Comparison of ENCODE assay signal across 19 mouse cellular contexts in genomic region chr5:137915550-137915949, GRCm38 (mm10). TPM values are rescaled to one million over a fixed set of nuclear protein-coding genes. Genes with fewer than 3 reads are reported as not detected.
A peak's percentile ranks its signal among the peaks of the same experiment; 100 is the strongest.
DNase-seq lines count a peak whose midpoint lies in the region; ATAC-seq lines count a peak whose summit lies in the region.
"Had no signal": no experiment of that assay in that cellular context is flagged by ENCODE, and none has a peak within 500 bp of the region (broad histone marks: within the 10 kb centered on the region; RNA-seq: fewer than 3 reads in every experiment).

No protein-coding gene starts in this region.

- H3K4me1 ChIP-seq in forebrain, embryonic 12.5 days, result no peaks in the 10 kb centered on the region

- no peaks in the 10 kb centered on the region for H3K27me3 ChIP-seq in forebrain, embryonic 12.5 days

- H3K36me3 ChIP-seq in forebrain, embryonic 12.5 days (replicated peaks), result no peaks in the 10 kb centered on the region

- no peak overlapping the region for H3K4me3 ChIP-seq in forebrain, embryonic 12.5 days (replicated peaks)

- no peak overlapping the region for H3K9ac ChIP-seq in forebrain, embryonic 12.5 days
- H3K9ac ChIP-seq: liver, embryonic 14.5 days had no signal

- ATAC-seq in forebrain, embryonic 12.5 days (ENCODE audit: low FRiP score), result no peak

- H3K4me2 ChIP-seq in forebrain, embryonic 12.5 days, result no peak overlapping the region
- H3K4me2 ChIP-seq: heart, embryonic 11.5 days had no signal

- no peak overlapping the region for H3K27ac ChIP-seq in forebrain, embryonic 12.5 days
- H3K27ac ChIP-seq: liver, embryonic 14.5 days had no signal

- peak; percentile 3 to 4 for DNase-seq in heart, adult 18-20 months
- DNase-seq in heart, adult 8-10 months (ENCODE audit: low spot score), result no peak
- DNase-seq in urinary bladder, postnatal 14 days (ENCODE audit: low spot score), result peak; percentile 5
- DNase-seq in urinary bladder, adult 18-20 months (ENCODE audit: low spot score in 2 of 2), result no peak
- DNase-seq in kidney, adult 9 months, result peak; percentile 95
- no peak for DNase-seq in embryo, embryonic 10 days (ENCODE audit: low spot score)
- no peak for DNase-seq in B cell, adult 2 months
- DNase-seq: heart, postnatal 4 days; left cerebral cortex, postnatal 4 days; right cerebral cortex, postnatal 4 days had no signal

- H3K9me3 ChIP-seq in forebrain, embryonic 12.5 days, result no peaks in the 10 kb centered on the region

- 78% methylated on average over 6 of the region's 6 CpGs for WGBS in forebrain, embryonic 12.5 days

RNA-seq across cellular contexts. Expression of gene Cyp3a13, which starts 5.9 kb away (rescaled TPM):
- under 1 TPM; 0.21 to 0.25 TPM for total RNA-seq in heart, adult 18-20 months (2021)
- total RNA-seq in heart, adult 8-10 months (2022), result under 1 TPM; 0.19 to 0.34 (median 0.32) TPM
- polyA plus RNA-seq in forebrain, embryonic 12.5 days (2016; fragmentation: Nextera tagmentation; extraction: Ambion mirVana), result not detected in 2 replicates
- total RNA-seq: left cerebral cortex, postnatal 4 days; megakaryocyte, adult 5-6 weeks; midbrain, postnatal 0 days had no signal
- polyA plus RNA-seq: C2C12; midbrain, postnatal 0 days had no signal

RNA-seq across cellular contexts. Expression of gene Pilrb2, which starts 43.9 kb away (rescaled TPM):
- under 1 TPM in 1 of 2 experiments, not detected in 1; 0.74 TPM for total RNA-seq in heart, adult 18-20 months (2021)
- total RNA-seq in heart, adult 8-10 months (2022), result 1 to 10 TPM in 1 of 4 experiments, under 1 TPM in 2, not detected in 1; 0.65 to 5.4 (median 0.75) TPM
- polyA plus RNA-seq in forebrain, embryonic 12.5 days (2016; fragmentation: Nextera tagmentation; extraction: Ambion mirVana), result not detected in 2 replicates
- total RNA-seq: gastrocnemius, adult 8-10 months; left cerebral cortex, postnatal 4 days; midbrain, postnatal 0 days had no signal
- polyA plus RNA-seq: C2C12; neural tube, embryonic 11.5 days had no signal

RNA-seq across cellular contexts. Expression of gene Gjc3, which starts 47.3 kb away (rescaled TPM):
- under 1 TPM; 0.15 to 0.26 TPM for total RNA-seq in heart, adult 18-20 months (2021)
- under 1 TPM; 0.09 to 0.34 (median 0.24) TPM for total RNA-seq in heart, adult 8-10 months (2022)
- not detected in 2 replicates for polyA plus RNA-seq in forebrain, embryonic 12.5 days (2016; fragmentation: Nextera tagmentation; extraction: Ambion mirVana)
- total RNA-seq: megakaryocyte, adult 5-6 weeks had no signal
- polyA plus RNA-seq: C2C12; heart, embryonic 11.5 days; neural tube, embryonic 11.5 days had no signal

RNA-seq across cellular contexts. Expression of gene Pilrb1, which starts 57.6 kb away (rescaled TPM):
- total RNA-seq in heart, adult 18-20 months (2021), result 1 to 10 TPM; 1.3 to 2.3 TPM
- total RNA-seq in heart, adult 8-10 months (2022), result 1 to 10 TPM in 2 of 4 experiments, under 1 TPM in 2; 0.44 to 2.8 (median 1.1) TPM
- not detected in 2 replicates for polyA plus RNA-seq in forebrain, embryonic 12.5 days (2016; fragmentation: Nextera tagmentation; extraction: Ambion mirVana)
- total RNA-seq: left cerebral cortex, postnatal 4 days; midbrain, postnatal 0 days had no signal
- polyA plus RNA-seq: C2C12; cortical plate, adult 2 months; midbrain, postnatal 0 days; neural tube, embryonic 11.5 days had no signal

Comparison
In these comparisons a context has a peak if more than half of its experiments do, and no peak if none do; other contexts are left out.
1. DNase-seq: peak in heart, adult 18-20 months (2 of 2), urinary bladder, postnatal 14 days (single experiment) and kidney, adult 9 months (single experiment); none in heart, adult 8-10 months (single experiment), urinary bladder, adult 18-20 months (0 of 2), embryo, embryonic 10 days (single experiment) and B cell, adult 2 months (0 of 2).